Mouse (Mus musculus): ENCODE data around the gene Ceacam2. TPM values are rescaled to one million over a fixed set of nuclear protein-coding genes. Genes with fewer than 3 reads are reported as not detected.
"Not testable (repeated sequence)": the region's sequence is repeated elsewhere in the genome, so short reads cannot be mapped to it uniquely, and the experiment has no call there.

Gene Ceacam2
- polyA plus RNA-seq, 1 experiment from 2014 or later = not detected

- H3K9me3 ChIP-seq (replicated peaks); ATAC-seq (ENCODE audit: insufficient number of reproducible peaks, low FRiP score): not testable (repeated sequence)
Measured at GRCm38 (mm10) chr7:25541464-25541863, 1.8 kb upstream of the Ceacam2 start.

DNA sequence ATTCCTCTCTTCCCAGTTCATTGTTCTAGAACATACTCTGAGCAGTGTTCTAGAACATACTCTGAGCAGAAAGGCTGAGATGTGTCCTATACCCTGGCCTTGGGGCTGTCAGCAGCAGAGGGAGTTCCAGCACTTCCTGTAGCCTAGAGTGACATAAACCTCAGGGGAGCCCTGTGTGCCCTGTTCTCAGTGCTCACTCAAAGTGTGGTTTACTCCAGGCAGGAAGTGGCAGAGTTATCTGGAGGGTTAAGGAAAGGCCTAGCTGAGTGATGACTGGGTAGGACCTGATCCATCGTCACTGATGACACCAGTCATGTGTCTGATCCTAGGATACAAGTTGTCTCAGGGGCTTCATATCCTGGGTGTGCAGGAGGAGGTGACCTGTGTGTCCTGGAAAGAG, 297 bp upstream of the Ceacam2 start:
- not testable (repeated sequence) for ATAC-seq (ENCODE audit: insufficient number of reproducible peaks, low FRiP score); H3K4me2 ChIP-seq; H3K27me3 ChIP-seq (replicated peaks); H3K9ac ChIP-seq; H3K9me3 ChIP-seq (replicated peaks); H3K36me3 ChIP-seq; H3K4me3 ChIP-seq; H3K4me1 ChIP-seq (replicated peaks); H3K27ac ChIP-seq (ENCODE audit: poor library complexity, severe bottlenecking)
- WGBS = 67% methylated on average over 1 of the region's 1 CpGs

More at GRCm38 (mm10) chr7:25541464-25541863, 1.8 kb upstream of the Ceacam2 start:
- WGBS = 61% methylated on average over 8 of the region's 8 CpGs
- not testable (repeated sequence) for H3K4me2 ChIP-seq; H3K4me3 ChIP-seq; H3K4me1 ChIP-seq (replicated peaks); H3K27ac ChIP-seq (ENCODE audit: poor library complexity, severe bottlenecking); H3K27me3 ChIP-seq (replicated peaks); H3K9ac ChIP-seq; H3K36me3 ChIP-seq

GRCm38 (mm10) chr7:25530837-25531236, 8.8 kb downstream of the Ceacam2 start:
- no peak for ATAC-seq (ENCODE audit: insufficient number of reproducible peaks, low FRiP score)
- Histone ChIP-seq H3K4me2 (no peak overlapping the region), H3K4me1 (replicated peaks) (no peaks in the 10 kb centered on the region), H3K27ac (ENCODE audit: poor library complexity, severe bottlenecking) (no peak overlapping the region), H3K27me3 (replicated peaks) (no peaks in the 10 kb centered on the region), H3K4me3 (no peak overlapping the region), H3K9ac (no peak overlapping the region), H3K9me3 (replicated peaks) (no peaks in the 10 kb centered on the region), H3K36me3 (no peaks in the 10 kb centered on the region)
- 55% methylated on average over 2 of the region's 2 CpGs for WGBS

GRCm38 (mm10) chr7:25516070-25516777, 23.4 kb downstream of the Ceacam2 start:
- H3K4me2 ChIP-seq; H3K36me3 ChIP-seq; H3K27me3 ChIP-seq (replicated peaks); ATAC-seq (ENCODE audit: insufficient number of reproducible peaks, low FRiP score); H3K4me1 ChIP-seq (replicated peaks); H3K27ac ChIP-seq (ENCODE audit: poor library complexity, severe bottlenecking); H3K9ac ChIP-seq; H3K4me3 ChIP-seq; H3K9me3 ChIP-seq (replicated peaks): not testable (repeated sequence)
- whole genome bisulfite sequencing = 70% methylated on average over 2 of the region's 5 CpGs

DNA sequence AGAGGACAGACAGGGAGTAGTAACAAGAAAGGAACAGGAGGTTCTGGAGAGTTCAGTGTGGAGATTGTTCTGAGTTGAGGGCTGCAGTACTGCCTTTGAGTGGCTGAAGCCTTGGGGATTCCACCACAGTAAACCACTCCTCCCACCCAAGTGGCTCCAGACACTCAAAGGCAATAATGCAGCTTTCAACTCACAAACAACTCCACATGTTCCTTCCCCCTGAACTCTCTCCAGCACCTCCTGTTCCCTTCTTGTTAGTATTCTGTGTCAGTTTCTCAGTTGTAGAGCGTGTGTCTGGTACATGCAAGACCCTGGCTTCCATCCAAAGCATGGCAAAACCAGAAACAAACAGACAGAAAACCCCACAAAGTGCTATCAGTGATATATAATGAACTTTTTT, 24.0 kb downstream of the Ceacam2 start:
- not testable (repeated sequence) for ATAC-seq (ENCODE audit: insufficient number of reproducible peaks, low FRiP score); H3K9ac ChIP-seq; H3K27me3 ChIP-seq (replicated peaks); H3K36me3 ChIP-seq; H3K4me1 ChIP-seq (replicated peaks); H3K4me3 ChIP-seq; H3K4me2 ChIP-seq; H3K27ac ChIP-seq (ENCODE audit: poor library complexity, severe bottlenecking); H3K9me3 ChIP-seq (replicated peaks)
- WGBS = 62% methylated on average over 1 of the region's 1 CpGs

DNA sequence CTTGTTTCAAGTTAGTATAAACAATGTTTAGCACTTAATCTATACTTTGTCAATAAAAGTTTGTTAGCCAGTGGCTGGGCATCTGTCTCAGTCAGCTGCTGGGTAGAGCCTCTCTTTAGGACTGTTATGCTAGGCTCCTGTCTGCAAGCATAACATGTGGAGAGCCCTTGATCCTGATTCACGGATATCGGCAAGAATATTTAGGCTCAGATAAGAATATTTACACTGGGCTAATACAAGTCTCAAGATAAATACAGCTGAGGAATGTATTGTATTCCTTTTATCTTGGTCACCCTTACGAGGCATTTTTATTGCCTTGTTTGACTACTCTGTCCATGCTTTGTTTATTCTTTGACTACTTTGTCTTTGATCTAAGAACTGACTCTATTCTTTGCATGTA, 29.7 kb downstream of the Ceacam2 start:
- Histone ChIP-seq H3K36me3 (no peaks in the 10 kb centered on the region), H3K27ac (ENCODE audit: poor library complexity, severe bottlenecking) (no peak overlapping the region), H3K4me3 (no peak overlapping the region), H3K9ac (no peak overlapping the region), H3K4me2 (no peak overlapping the region), H3K4me1 (replicated peaks) (no peaks in the 10 kb centered on the region), H3K9me3 (replicated peaks) (no peaks in the 10 kb centered on the region), H3K27me3 (replicated peaks) (no peaks in the 10 kb centered on the region)
- ATAC-seq (ENCODE audit: insufficient number of reproducible peaks, low FRiP score) = no peak
- 21% methylated on average over 3 of the region's 3 CpGs for WGBS

GRCm38 (mm10) chr7:25494649-25495048, 45.0 kb downstream of the Ceacam2 start:
- H3K36me3 ChIP-seq = no peaks in the 10 kb centered on the region
- H3K4me3 ChIP-seq = no peak overlapping the region
- H3K27me3 ChIP-seq (replicated peaks) = no peaks in the 10 kb centered on the region
- no peaks in the 10 kb centered on the region for H3K4me1 ChIP-seq (replicated peaks)
- no peak overlapping the region for H3K27ac ChIP-seq (ENCODE audit: poor library complexity, severe bottlenecking)
- H3K9ac ChIP-seq = no peak overlapping the region
- ATAC-seq (ENCODE audit: insufficient number of reproducible peaks, low FRiP score) = no peak
- H3K4me2 ChIP-seq = no peak overlapping the region
- WGBS = 86% methylated on average over 1 of the region's 1 CpGs
- H3K9me3 ChIP-seq (replicated peaks) = no peaks in the 10 kb centered on the region

DNA sequence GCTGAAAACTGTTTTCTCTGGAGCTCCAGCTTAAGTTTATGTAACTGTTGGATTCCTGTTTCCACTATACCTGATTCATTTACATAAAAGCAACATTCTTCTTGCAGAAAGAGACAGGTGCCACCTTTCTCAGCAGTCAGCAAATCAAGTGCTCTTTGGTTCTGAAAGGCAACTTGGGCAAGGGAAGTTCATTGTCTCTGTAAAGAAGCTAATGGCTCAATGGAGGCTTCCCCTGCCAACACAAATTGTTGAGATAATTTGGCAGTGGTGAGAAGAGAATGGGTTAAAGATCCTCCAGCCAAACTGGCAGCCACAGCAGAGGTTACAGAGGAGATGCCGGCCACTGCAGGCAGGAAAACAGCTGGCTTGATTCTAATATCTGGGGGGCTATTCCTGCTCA, 49.0 kb downstream of the Ceacam2 start:
- H3K27me3 ChIP-seq (replicated peaks); H3K9me3 ChIP-seq (replicated peaks); H3K27ac ChIP-seq (ENCODE audit: poor library complexity, severe bottlenecking); H3K9ac ChIP-seq; H3K36me3 ChIP-seq; H3K4me1 ChIP-seq (replicated peaks); H3K4me2 ChIP-seq; ATAC-seq (ENCODE audit: insufficient number of reproducible peaks, low FRiP score); H3K4me3 ChIP-seq: not testable (repeated sequence)
- no CpG with 5 or more reads among the region's 1 CpGs for WGBS

DNA sequence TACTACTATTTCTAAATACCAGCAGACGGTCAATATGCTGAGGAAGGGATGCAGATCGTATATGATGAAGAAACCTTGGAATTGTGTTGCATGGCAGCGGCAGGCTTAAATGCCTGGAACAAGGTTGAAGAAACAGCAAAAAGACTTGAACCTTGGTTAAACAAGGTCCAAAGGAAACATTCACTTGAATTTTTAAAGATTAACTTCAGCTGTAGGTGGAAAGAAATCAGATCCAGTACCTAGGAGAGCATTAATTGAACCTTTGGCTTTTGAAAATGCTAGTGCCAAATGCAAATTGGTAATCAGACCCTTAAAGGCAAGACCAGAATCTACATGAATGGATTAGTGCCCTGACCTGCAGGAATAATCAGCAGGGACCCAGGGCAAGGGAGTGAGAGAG, 50.3 kb downstream of the Ceacam2 start:
- not testable (repeated sequence) for H3K36me3 ChIP-seq; H3K4me1 ChIP-seq (replicated peaks); H3K4me2 ChIP-seq; H3K9me3 ChIP-seq (replicated peaks); H3K27ac ChIP-seq (ENCODE audit: poor library complexity, severe bottlenecking); H3K9ac ChIP-seq; ATAC-seq (ENCODE audit: insufficient number of reproducible peaks, low FRiP score); H3K27me3 ChIP-seq (replicated peaks); H3K4me3 ChIP-seq
- 84% methylated on average over 3 of the region's 3 CpGs for WGBS

- ATAC-seq (ENCODE audit: insufficient number of reproducible peaks, low FRiP score) = no peak
Measured at GRCm38 (mm10) chr7:25486186-25486585, 53.5 kb downstream of the Ceacam2 start.

GRCm38 (mm10) chr7:25485061-25485460, 54.6 kb downstream of the Ceacam2 start:
- Histone ChIP-seq H3K9ac (no peak overlapping the region), H3K9me3 (replicated peaks) (no peaks in the 10 kb centered on the region), H3K4me1 (replicated peaks) (no peaks in the 10 kb centered on the region), H3K36me3 (no peaks in the 10 kb centered on the region), H3K27ac (ENCODE audit: poor library complexity, severe bottlenecking) (no peak overlapping the region), H3K4me2 (no peak overlapping the region), H3K27me3 (replicated peaks) (no peaks in the 10 kb centered on the region), H3K4me3 (no peak overlapping the region)
- no peak for ATAC-seq (ENCODE audit: insufficient number of reproducible peaks, low FRiP score)
- 58% methylated on average over 5 of the region's 5 CpGs for WGBS

More at GRCm38 (mm10) chr7:25486186-25486585, 53.5 kb downstream of the Ceacam2 start:
- H3K4me1 ChIP-seq (replicated peaks) = no peaks in the 10 kb centered on the region
- H3K9me3 ChIP-seq (replicated peaks) = no peaks in the 10 kb centered on the region
- no peak overlapping the region for H3K27ac ChIP-seq (ENCODE audit: poor library complexity, severe bottlenecking)
- H3K27me3 ChIP-seq (replicated peaks) = no peaks in the 10 kb centered on the region
- no peak overlapping the region for H3K4me2 ChIP-seq
- no peaks in the 10 kb centered on the region for H3K36me3 ChIP-seq
- WGBS = 20% methylated on average over 1 of the region's 1 CpGs
- no peak overlapping the region for H3K9ac ChIP-seq
- H3K4me3 ChIP-seq = no peak overlapping the region

DNA sequence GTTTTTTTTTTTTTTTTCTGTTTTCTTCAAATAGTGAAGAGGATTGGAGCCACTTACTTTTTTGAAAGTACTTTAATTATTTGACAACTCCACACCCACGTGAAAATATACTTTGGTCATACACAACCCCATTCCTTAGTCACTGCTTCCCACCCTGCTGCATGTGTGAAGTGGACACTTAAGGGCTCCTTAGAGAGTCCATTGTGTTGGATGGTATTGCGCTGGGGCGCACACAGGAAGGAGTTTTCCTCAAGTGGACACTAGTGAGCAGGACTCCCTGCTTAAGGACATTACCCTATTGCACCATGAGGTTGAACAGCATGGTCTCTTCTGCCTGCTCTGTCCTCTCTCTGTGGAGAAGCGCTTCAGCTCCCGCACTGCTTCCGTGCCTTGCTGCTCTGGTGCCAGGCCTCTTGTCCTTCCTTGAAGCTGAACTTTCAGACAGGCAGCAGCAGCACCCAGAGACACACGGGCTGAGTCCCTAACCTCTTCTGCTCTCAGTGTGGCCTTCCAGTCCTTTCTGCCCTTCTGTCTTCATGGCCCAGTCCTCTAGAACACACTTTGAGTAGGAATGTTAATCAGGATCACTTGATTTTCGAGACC, 56.4 kb downstream of the Ceacam2 start:
- Histone ChIP-seq H3K27ac (ENCODE audit: poor library complexity, severe bottlenecking) (no peak overlapping the region), H3K4me3 (no peak overlapping the region), H3K9me3 (replicated peaks) (no peaks in the 10 kb centered on the region), H3K27me3 (replicated peaks) (no peaks in the 10 kb centered on the region), H3K4me1 (replicated peaks) (no peaks in the 10 kb centered on the region), H3K4me2 (no peak overlapping the region), H3K36me3 (no peaks in the 10 kb centered on the region), H3K9ac (no peak overlapping the region)
- WGBS = 67% methylated on average over 8 of the region's 8 CpGs
- ATAC-seq (ENCODE audit: insufficient number of reproducible peaks, low FRiP score) = no peak
